Mouse (Mus musculus): Measurements from ENCODE around the gene Krba1. TPM values are rescaled to one million over a fixed set of nuclear protein-coding genes. Genes with fewer than 3 reads are reported as not detected.

Krba1 gene
- polyA plus RNA-seq, 1 experiment from 2014 or later, result 18.4 TPM

DNA sequence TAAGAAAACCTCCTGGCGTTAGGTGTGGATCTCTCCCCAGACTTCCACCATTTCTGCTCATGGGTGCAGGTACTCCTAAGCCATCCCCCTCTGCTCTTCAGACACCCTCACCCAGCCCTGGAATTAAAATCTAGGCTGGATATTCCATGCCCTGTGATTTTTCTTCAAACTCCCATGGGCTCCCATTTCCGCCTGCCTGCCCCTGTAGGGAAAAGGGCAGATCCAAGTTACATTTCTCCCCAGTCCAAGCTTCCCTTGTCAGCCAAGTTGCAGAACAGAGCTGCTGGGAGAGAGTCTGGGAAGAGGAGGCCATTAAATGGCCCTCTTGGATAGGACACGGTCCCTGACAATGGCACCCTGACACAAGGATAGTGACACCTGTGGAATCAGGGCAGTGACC is 50.9 kb downstream of the Krba1 start:
- Histone ChIP-seq H3K36me3 (replicated peaks; ENCODE audit: control insufficient read depth, insufficient read depth, low read depth, low read length) (no peaks in the 10 kb centered on the region; the same call in none of the 2 replicates), H3K9me3 (replicated peaks; ENCODE audit: control insufficient read depth, low read length) (no peaks in the 10 kb centered on the region), H3K4me1 (ENCODE audit: control insufficient read depth, insufficient read depth, low read length) (peaks cover 3% of the 10 kb centered on the region; the same call in 1 of the 2 replicates), H3K27me3 (ENCODE audit: control insufficient read depth, insufficient read depth, low read length) (no peaks in the 10 kb centered on the region), H3K4me2 (ENCODE audit: low read depth, low read length) (peak overlapping the region; percentile 92), H3K4me3 (ENCODE audit: low read depth, low read length) (peak overlapping the region; percentile 83), H3K9ac (replicated peaks; ENCODE audit: low read length) (peak overlapping the region; percentile 91), H3K27ac (replicated peaks; ENCODE audit: low read depth, low read length) (no peak overlapping the region)
- no peak for DNase-seq (ENCODE audit: low spot score)
- no peak for ATAC-seq (replicated peaks; ENCODE audit: insufficient number of reproducible peaks, low FRiP score, low TSS enrichment, low read depth)
- WGBS, result 26% methylated on average over 3 of the region's 3 CpGs

DNA sequence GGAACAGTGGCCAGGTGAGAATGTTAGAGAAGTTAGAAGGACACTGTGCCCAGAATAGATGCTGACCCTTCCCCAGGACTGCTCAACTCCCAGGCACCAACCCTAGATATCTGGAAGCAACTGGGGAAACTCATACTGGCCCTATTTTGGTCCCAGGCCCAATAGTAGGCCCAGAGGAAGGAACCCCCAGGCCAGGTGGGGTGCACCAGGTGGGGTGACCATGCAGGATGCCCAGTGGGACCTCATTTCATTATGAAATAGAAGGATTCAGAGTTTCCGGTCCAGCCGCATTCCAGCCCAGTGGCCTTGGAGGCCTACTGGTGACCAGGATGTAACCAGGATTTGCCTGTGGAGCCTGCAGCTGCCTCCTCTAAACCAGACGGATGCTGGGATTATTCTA is 51.5 kb downstream of the Krba1 start:
- Histone ChIP-seq H3K4me2 (ENCODE audit: low read depth, low read length) (no peak overlapping the region), H3K36me3 (replicated peaks; ENCODE audit: control insufficient read depth, insufficient read depth, low read depth, low read length) (no peaks in the 10 kb centered on the region; the same call in 1 of the 2 replicates), H3K4me1 (ENCODE audit: control insufficient read depth, insufficient read depth, low read length) (peaks cover 3% of the 10 kb centered on the region; the same call in 1 of the 2 replicates), H3K9me3 (replicated peaks; ENCODE audit: control insufficient read depth, low read length) (no peaks in the 10 kb centered on the region), H3K27me3 (ENCODE audit: control insufficient read depth, insufficient read depth, low read length) (no peaks in the 10 kb centered on the region), H3K9ac (replicated peaks; ENCODE audit: low read length) (no peak overlapping the region), H3K27ac (replicated peaks; ENCODE audit: low read depth, low read length) (no peak overlapping the region), H3K4me3 (ENCODE audit: low read depth, low read length) (no peak overlapping the region)
- WGBS, result 58% methylated on average over 3 of the region's 3 CpGs
- no peak for DNase-seq (ENCODE audit: low spot score)
- no peak for ATAC-seq (replicated peaks; ENCODE audit: insufficient number of reproducible peaks, low FRiP score, low TSS enrichment, low read depth)

DNA sequence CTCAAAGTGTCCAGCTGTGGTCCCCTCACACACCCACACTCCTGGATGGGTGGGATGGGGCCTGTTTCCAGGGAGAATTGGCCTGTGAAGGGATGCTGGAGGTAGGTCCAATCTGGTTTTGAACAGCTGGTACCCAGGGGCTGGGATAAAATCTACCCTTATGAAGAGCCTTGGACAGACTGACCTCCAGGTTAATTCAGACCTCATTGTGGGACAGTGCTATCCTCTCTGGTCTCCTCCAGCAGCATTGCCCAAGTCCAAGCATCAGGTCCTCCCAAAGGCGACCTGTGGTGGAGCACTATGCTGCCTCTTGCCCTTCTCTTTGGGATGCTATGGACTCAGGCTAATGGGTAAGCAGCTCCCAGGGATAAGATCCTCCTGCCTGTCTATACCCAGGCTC is 52.5 kb downstream of the Krba1 start, which contains the start of gene Sspo:
Gene Sspo, plus strand, starts transcription at position 301 of the 400 bp plus-strand sequence.
- H3K36me3 ChIP-seq (replicated peaks; ENCODE audit: control insufficient read depth, insufficient read depth, low read depth, low read length), result no peaks in the 10 kb centered on the region
- no peaks in the 10 kb centered on the region for H3K9me3 ChIP-seq (replicated peaks; ENCODE audit: control insufficient read depth, low read length)
- no peak within 1 kb of the TSS for H3K27ac ChIP-seq (replicated peaks; ENCODE audit: low read depth, low read length)
- DNase-seq (ENCODE audit: low spot score), result no peak
- no peak within 1 kb of the TSS for H3K9ac ChIP-seq (replicated peaks; ENCODE audit: low read length)
- H3K27me3 ChIP-seq (ENCODE audit: control insufficient read depth, insufficient read depth, low read length), result no peaks in the 10 kb centered on the region
- no peak within 1 kb of the TSS for H3K4me3 ChIP-seq (ENCODE audit: low read depth, low read length)
- peaks cover 3% of the 10 kb centered on the region; the same call in 1 of the 2 replicates for H3K4me1 ChIP-seq (ENCODE audit: control insufficient read depth, insufficient read depth, low read length)
- no peak within 1 kb of the TSS for H3K4me2 ChIP-seq (ENCODE audit: low read depth, low read length)
- 72% methylated on average over 1 of the region's 1 CpGs for WGBS
- no peak for ATAC-seq (replicated peaks; ENCODE audit: insufficient number of reproducible peaks, low FRiP score, low TSS enrichment, low read depth)

GRCm38 (mm10) chr6:48448527-48448926 is 53.1 kb downstream of the Krba1 start:
- ATAC-seq (replicated peaks; ENCODE audit: insufficient number of reproducible peaks, low FRiP score, low TSS enrichment, low read depth), result no peak
- peaks cover 3% of the 10 kb centered on the region; the same call in 1 of the 2 replicates for H3K4me1 ChIP-seq (ENCODE audit: control insufficient read depth, insufficient read depth, low read length)
- H3K4me3 ChIP-seq (ENCODE audit: low read depth, low read length), result no peak overlapping the region
- no peaks in the 10 kb centered on the region for H3K36me3 ChIP-seq (replicated peaks; ENCODE audit: control insufficient read depth, insufficient read depth, low read depth, low read length)
- no peak overlapping the region for H3K9ac ChIP-seq (replicated peaks; ENCODE audit: low read length)
- no peaks in the 10 kb centered on the region for H3K9me3 ChIP-seq (replicated peaks; ENCODE audit: control insufficient read depth, low read length)
- H3K4me2 ChIP-seq (ENCODE audit: low read depth, low read length), result no peak overlapping the region
- DNase-seq (ENCODE audit: low spot score), result no peak
- WGBS, result 68% methylated on average over 7 of the region's 7 CpGs
- H3K27me3 ChIP-seq (ENCODE audit: control insufficient read depth, insufficient read depth, low read length), result no peaks in the 10 kb centered on the region
- H3K27ac ChIP-seq (replicated peaks; ENCODE audit: low read depth, low read length), result no peak overlapping the region

DNA sequence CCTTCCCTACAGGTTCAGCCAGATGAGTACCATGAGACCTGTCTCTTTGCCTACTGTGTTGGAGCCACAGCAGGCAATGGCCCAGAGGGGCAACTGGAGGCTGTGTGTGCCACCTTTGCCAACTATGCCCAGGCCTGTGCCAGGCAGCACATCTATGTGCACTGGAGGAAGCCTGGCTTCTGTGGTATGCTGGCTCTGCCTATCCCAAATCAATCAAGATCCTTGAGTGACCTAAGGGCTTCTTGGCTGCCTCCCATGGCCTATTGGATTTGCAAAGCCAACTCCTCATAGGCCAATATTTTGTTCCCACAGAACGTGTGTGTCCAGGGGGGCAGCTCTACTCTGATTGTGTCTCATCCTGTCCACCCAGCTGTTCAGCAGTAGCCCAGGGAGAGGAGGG is 56.8 kb downstream of the Krba1 start:
- no peak overlapping the region for H3K9ac ChIP-seq (replicated peaks; ENCODE audit: low read length)
- H3K27ac ChIP-seq (replicated peaks; ENCODE audit: low read depth, low read length), result no peak overlapping the region
- no peak overlapping the region for H3K4me3 ChIP-seq (ENCODE audit: low read depth, low read length)
- no peaks in the 10 kb centered on the region for H3K36me3 ChIP-seq (replicated peaks; ENCODE audit: control insufficient read depth, insufficient read depth, low read depth, low read length)
- ATAC-seq (replicated peaks; ENCODE audit: insufficient number of reproducible peaks, low FRiP score, low TSS enrichment, low read depth) (no peak), DNase-seq (ENCODE audit: low spot score) (no peak)
- no peaks in the 10 kb centered on the region for H3K27me3 ChIP-seq (ENCODE audit: control insufficient read depth, insufficient read depth, low read length)
- WGBS, result 62% methylated on average over 1 of the region's 1 CpGs
- H3K4me2 ChIP-seq (ENCODE audit: low read depth, low read length), result no peak overlapping the region
- H3K9me3 ChIP-seq (replicated peaks; ENCODE audit: control insufficient read depth, low read length), result no peaks in the 10 kb centered on the region
- no peaks in the 10 kb centered on the region for H3K4me1 ChIP-seq (ENCODE audit: control insufficient read depth, insufficient read depth, low read length)

- DNase-seq (ENCODE audit: low spot score) (no peak), ATAC-seq (replicated peaks; ENCODE audit: insufficient number of reproducible peaks, low FRiP score, low TSS enrichment, low read depth) (no peak)
- Histone ChIP-seq H3K9me3 (replicated peaks; ENCODE audit: control insufficient read depth, low read length) (no peaks in the 10 kb centered on the region), H3K4me3 (ENCODE audit: low read depth, low read length) (no peak overlapping the region), H3K27me3 (ENCODE audit: control insufficient read depth, insufficient read depth, low read length) (no peaks in the 10 kb centered on the region), H3K9ac (replicated peaks; ENCODE audit: low read length) (no peak overlapping the region), H3K36me3 (replicated peaks; ENCODE audit: control insufficient read depth, insufficient read depth, low read depth, low read length) (no peaks in the 10 kb centered on the region), H3K27ac (replicated peaks; ENCODE audit: low read depth, low read length) (no peak overlapping the region), H3K4me2 (ENCODE audit: low read depth, low read length) (no peak overlapping the region), H3K4me1 (ENCODE audit: control insufficient read depth, insufficient read depth, low read length) (no peaks in the 10 kb centered on the region)
- 79% methylated on average over 3 of the region's 3 CpGs for WGBS
Observed at GRCm38 (mm10) chr6:48452771-48453170, 57.4 kb downstream of the Krba1 start.

- H3K27me3 ChIP-seq (ENCODE audit: control insufficient read depth, insufficient read depth, low read length), result no peaks in the 10 kb centered on the region
- no peak overlapping the region for H3K9ac ChIP-seq (replicated peaks; ENCODE audit: low read length)
- 89% methylated on average over 13 of the region's 13 CpGs for WGBS
- no peaks in the 10 kb centered on the region for H3K9me3 ChIP-seq (replicated peaks; ENCODE audit: control insufficient read depth, low read length)
- DNase-seq (ENCODE audit: low spot score), result no peak
- no peak overlapping the region for H3K4me2 ChIP-seq (ENCODE audit: low read depth, low read length)
- no peak overlapping the region for H3K27ac ChIP-seq (replicated peaks; ENCODE audit: low read depth, low read length)
- no peak for ATAC-seq (replicated peaks; ENCODE audit: insufficient number of reproducible peaks, low FRiP score, low TSS enrichment, low read depth)
- H3K4me3 ChIP-seq (ENCODE audit: low read depth, low read length), result no peak overlapping the region
- no peaks in the 10 kb centered on the region for H3K4me1 ChIP-seq (ENCODE audit: control insufficient read depth, insufficient read depth, low read length)
- no peaks in the 10 kb centered on the region for H3K36me3 ChIP-seq (replicated peaks; ENCODE audit: control insufficient read depth, insufficient read depth, low read depth, low read length)
Observed at GRCm38 (mm10) chr6:48464966-48465679, 69.7 kb downstream of the Krba1 start.

GRCm38 (mm10) chr6:48466715-48467114 is 71.3 kb downstream of the Krba1 start:
- ATAC-seq (replicated peaks; ENCODE audit: insufficient number of reproducible peaks, low FRiP score, low TSS enrichment, low read depth) (no peak), DNase-seq (ENCODE audit: low spot score) (no peak)
- H3K36me3 ChIP-seq (replicated peaks; ENCODE audit: control insufficient read depth, insufficient read depth, low read depth, low read length), result no peaks in the 10 kb centered on the region
- no peak overlapping the region for H3K4me3 ChIP-seq (ENCODE audit: low read depth, low read length)
- no peaks in the 10 kb centered on the region for H3K9me3 ChIP-seq (replicated peaks; ENCODE audit: control insufficient read depth, low read length)
- no peak overlapping the region for H3K27ac ChIP-seq (replicated peaks; ENCODE audit: low read depth, low read length)
- H3K4me2 ChIP-seq (ENCODE audit: low read depth, low read length), result no peak overlapping the region
- no peaks in the 10 kb centered on the region for H3K27me3 ChIP-seq (ENCODE audit: control insufficient read depth, insufficient read depth, low read length)
- H3K9ac ChIP-seq (replicated peaks; ENCODE audit: low read length), result no peak overlapping the region; the same call in 1 of the 2 replicates
- 9% methylated on average over 6 of the region's 6 CpGs for WGBS
- H3K4me1 ChIP-seq (ENCODE audit: control insufficient read depth, insufficient read depth, low read length), result no peaks in the 10 kb centered on the region

Measured in embryonic facial prominence, embryonic 11.5 days (tissue).